Mouse (Mus musculus) forebrain, embryonic 16.5 days (tissue): ENCODE results near the gene Dguok. TPM values are rescaled to one million over a fixed set of nuclear protein-coding genes. Genes with fewer than 3 reads are reported as not detected.

ENCODE experiments used
- ATAC-seq: fragments of 200-750 bp; cut with Nextera tagmentation; 2 replicates; pipeline ENCODE4 v1.8.0; 2017; ENCODE audit warnings: mild to moderate bottlenecking, moderate library complexity
- H3K27ac ChIP-seq: fragments of 300-500 bp; sonication (generic); 2 replicates; pipeline ENCODE4 v1.5.1; 2014; ENCODE audit warnings: low read length, control low read depth
- H3K27me3 ChIP-seq: fragments of 300-500 bp; sonication (generic); replicated peaks from 2 replicates; pipeline ENCODE4 v1.6.1; 2014; ENCODE audit warnings: low read length; ENCODE audit not compliant: control insufficient read depth, insufficient read depth
- H3K36me3 ChIP-seq: fragments of 300-500 bp; sonication (generic); 2 replicates; pipeline ENCODE4 v1.6.1; 2014; ENCODE audit not compliant: control insufficient read depth, insufficient read depth
- H3K4me1 ChIP-seq: fragments of 300-500 bp; sonication (generic); replicated peaks from 2 replicates; pipeline ENCODE4 v1.6.1; 2014; ENCODE audit warnings: low read length; ENCODE audit not compliant: control insufficient read depth, insufficient read depth
- H3K4me2 ChIP-seq: fragments of 300-500 bp; sonication (generic); 2 replicates; pipeline ENCODE4 v1.6.1; 2014; ENCODE audit warnings: mild to moderate bottlenecking, low read length, control low read depth
- H3K4me3 ChIP-seq: fragments of 300-500 bp; sonication (generic); replicated peaks from 2 replicates; pipeline ENCODE4 v1.5.1; 2014; ENCODE audit warnings: mild to moderate bottlenecking, low read length, control low read depth
- H3K9ac ChIP-seq: fragments of 300-500 bp; sonication (generic); replicated peaks from 2 replicates; pipeline ENCODE4 v1.6.1; 2014; ENCODE audit warnings: low read depth, low read length, control low read depth
- H3K9me3 ChIP-seq: fragments of 300-500 bp; sonication (generic); 2 replicates; pipeline ENCODE4 v1.6.1; 2016; ENCODE audit warnings: low read length; ENCODE audit not compliant: control insufficient read depth
- WGBS: fragments of 180-500 bp; shearing (Covaris S2); extraction: QIAGEN DNeasy Blood & Tissue Kit; methylation state at CpG from one replicate; pipeline ENCODE4 v1.1.7; 2014; 5-methylcytosine and 5-hydroxymethylcytosine counted together
- polyA plus RNA-seq: library from polyadenylated mRNA; unstranded; fragments of >200 nt; fragmentation: Nextera tagmentation; extraction: Ambion mirVana; gene quantifications from 2 replicates; pipeline ENCODE4 v1.2.1, GENCODE M21; 2015

Gene Dguok
- polyA plus RNA-seq, 1 experiment from 2014 or later = 73.1 TPM

DNA sequence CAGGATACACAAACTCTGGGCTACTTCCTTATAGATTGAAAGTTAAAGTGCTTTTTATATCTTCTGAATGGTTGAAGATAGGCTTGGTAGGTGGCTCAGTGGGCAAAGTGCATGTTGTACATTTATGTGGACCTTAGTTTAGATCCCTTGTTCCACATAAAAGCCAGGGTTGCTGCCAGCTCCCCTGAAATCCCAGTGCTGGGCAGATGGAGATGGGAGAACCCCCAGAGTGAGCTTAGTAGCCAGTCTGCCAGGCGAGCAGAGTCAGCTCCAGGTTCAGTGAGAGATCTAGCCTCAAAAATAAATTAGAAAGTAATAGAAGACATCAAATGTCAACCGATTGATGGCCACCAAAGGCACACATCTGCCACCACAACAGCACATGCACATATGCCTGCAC, 25.8 kb upstream of the Dguok start:
- Histone ChIP-seq H3K4me2 (no peak overlapping the region), H3K4me1 (no peaks in the 10 kb centered on the region), H3K9me3 (no peaks in the 10 kb centered on the region), H3K27me3 (no peaks in the 10 kb centered on the region), H3K4me3 (no peak overlapping the region), H3K27ac (no peak overlapping the region), H3K36me3 (no peaks in the 10 kb centered on the region), H3K9ac (no peak overlapping the region)
- 74% methylated on average over 2 of the region's 2 CpGs for WGBS
- no peak for ATAC-seq

DNA sequence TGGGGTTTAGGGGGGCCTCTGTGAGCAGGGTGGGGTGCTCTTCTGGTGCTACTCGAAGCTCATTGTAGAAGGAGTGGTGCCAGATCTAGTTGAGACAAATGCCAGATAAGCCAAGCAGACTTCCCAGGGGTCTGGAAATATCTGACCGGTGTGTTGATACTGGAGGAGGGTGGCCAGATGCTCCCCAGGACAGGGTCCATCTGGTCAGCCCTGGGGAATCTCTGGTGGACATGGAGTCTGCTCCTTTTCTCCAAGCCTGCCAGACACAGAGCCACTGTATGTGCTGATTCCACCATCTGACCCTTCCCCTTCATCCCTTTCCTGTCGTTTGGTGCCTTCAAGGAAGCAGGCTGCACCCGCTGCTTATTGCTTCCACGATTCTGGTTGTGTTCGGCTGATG, 16.4 kb upstream of the Dguok start:
- no peaks in the 10 kb centered on the region for H3K27me3 ChIP-seq
- H3K4me3 ChIP-seq = no peak overlapping the region
- no peaks in the 10 kb centered on the region for H3K4me1 ChIP-seq
- no peak overlapping the region for H3K9ac ChIP-seq
- H3K36me3 ChIP-seq = no peaks in the 10 kb centered on the region
- no peaks in the 10 kb centered on the region for H3K9me3 ChIP-seq
- no peak overlapping the region for H3K27ac ChIP-seq
- ATAC-seq = no peak
- WGBS = 88% methylated on average over 6 of the region's 6 CpGs
- no peak overlapping the region for H3K4me2 ChIP-seq

DNA sequence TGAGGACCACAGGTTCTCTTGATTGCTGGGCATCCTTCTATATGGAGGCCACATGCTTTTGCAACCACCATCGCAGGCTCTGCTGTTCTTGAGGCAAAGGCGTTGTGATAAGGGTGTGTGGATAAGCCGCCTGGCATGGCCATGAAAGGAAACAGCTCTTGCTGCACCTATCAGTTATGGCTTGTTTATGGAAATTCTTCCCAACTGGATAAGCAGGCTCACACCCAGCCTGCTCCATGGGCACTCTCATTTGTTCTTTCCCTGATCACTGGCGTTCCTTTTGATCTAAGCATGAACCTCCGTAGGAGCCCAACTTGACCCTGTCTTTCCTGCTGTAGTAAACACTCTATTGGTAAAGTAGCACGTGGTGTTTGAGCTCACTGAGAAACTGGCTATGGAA, 15.0 kb upstream of the Dguok start:
- Histone ChIP-seq H3K4me2 (no peak overlapping the region), H3K27ac (no peak overlapping the region), H3K9me3 (no peaks in the 10 kb centered on the region), H3K36me3 (no peaks in the 10 kb centered on the region), H3K4me1 (no peaks in the 10 kb centered on the region), H3K4me3 (no peak overlapping the region), H3K9ac (no peak overlapping the region), H3K27me3 (no peaks in the 10 kb centered on the region)
- no peak for ATAC-seq
- 80% methylated on average over 6 of the region's 6 CpGs for WGBS

DNA sequence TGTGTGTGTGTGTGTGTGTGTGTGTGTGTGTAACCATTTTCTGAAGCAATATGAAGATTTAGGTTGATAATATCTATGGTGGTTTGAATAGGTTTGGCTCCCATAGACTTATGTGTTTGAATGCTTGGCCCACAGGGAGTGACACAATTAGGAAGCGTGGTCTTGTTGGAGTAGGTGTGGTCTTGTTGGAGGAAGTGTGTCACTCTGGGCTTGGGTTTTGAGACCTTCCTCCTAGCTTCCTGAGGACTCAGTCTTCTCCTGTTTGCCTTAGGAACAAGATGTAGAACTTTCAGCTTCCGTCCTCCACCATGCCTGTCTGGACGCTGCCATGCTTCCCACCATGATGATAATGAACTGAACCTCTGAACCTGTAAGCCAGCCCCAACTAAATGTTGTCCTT, 11.9 kb upstream of the Dguok start:
- Histone ChIP-seq H3K4me1 (no peaks in the 10 kb centered on the region), H3K9ac (no peak overlapping the region), H3K4me3 (no peak overlapping the region), H3K27me3 (no peaks in the 10 kb centered on the region), H3K9me3 (no peaks in the 10 kb centered on the region), H3K4me2 (no peak overlapping the region), H3K36me3 (no peaks in the 10 kb centered on the region), H3K27ac (no peak overlapping the region)
- 92% methylated on average over 3 of the region's 3 CpGs for WGBS
- no peak for ATAC-seq

DNA sequence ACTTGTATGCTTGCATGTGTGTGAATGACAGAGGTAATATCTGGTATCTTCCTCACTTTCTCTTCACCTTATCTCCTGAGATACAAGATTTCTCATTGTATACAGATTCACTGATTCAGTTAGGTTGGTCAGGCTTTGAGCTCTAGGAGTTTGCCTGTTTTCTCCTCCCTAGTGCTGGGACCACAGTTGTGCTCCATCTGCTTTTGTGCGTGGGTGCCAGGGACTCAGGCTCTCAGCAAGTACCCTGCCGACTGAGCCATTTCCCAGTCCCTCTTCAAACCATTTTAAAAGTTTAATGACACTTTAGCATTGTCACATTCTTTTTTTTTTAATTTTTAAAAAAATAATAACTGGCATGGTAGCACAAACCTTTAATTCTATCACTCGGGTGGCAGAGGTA, 8.4 kb upstream of the Dguok start:
- no peak overlapping the region for H3K4me2 ChIP-seq
- no peaks in the 10 kb centered on the region for H3K36me3 ChIP-seq
- H3K27ac ChIP-seq = no peak overlapping the region
- H3K9me3 ChIP-seq = no peaks in the 10 kb centered on the region
- no peak overlapping the region for H3K9ac ChIP-seq
- H3K27me3 ChIP-seq = no peaks in the 10 kb centered on the region
- no peak for ATAC-seq
- H3K4me3 ChIP-seq = no peak overlapping the region
- WGBS = 64% methylated on average over 3 of the region's 3 CpGs
- no peaks in the 10 kb centered on the region for H3K4me1 ChIP-seq

DNA sequence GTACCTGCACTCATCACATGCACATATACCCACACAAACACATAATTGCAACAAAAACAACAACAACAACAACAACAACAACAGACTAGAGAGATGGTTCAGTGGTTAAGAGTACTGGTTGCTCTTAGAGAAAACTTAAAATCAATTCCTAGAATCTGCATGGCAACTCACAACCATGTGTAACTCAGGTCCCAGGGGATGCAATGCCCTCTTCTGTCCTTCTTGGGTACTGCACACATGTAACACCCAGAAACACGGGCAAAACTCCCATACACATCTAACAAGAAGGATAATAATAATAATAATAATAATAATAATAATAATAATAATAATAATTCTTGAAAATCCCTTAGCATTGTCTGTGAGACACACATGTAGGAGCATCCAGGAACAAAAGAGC, 5.7 kb upstream of the Dguok start:
- peak; percentile 54; the same call in 1 of the 2 replicates for ATAC-seq
- no peak overlapping the region for H3K4me3 ChIP-seq
- no peaks in the 10 kb centered on the region for H3K36me3 ChIP-seq
- H3K27ac ChIP-seq = no peak overlapping the region
- no peak overlapping the region for H3K4me2 ChIP-seq
- no peaks in the 10 kb centered on the region for H3K9me3 ChIP-seq
- H3K27me3 ChIP-seq = no peaks in the 10 kb centered on the region
- WGBS = 14% methylated on average over 1 of the region's 1 CpGs
- no peaks in the 10 kb centered on the region; the same call in 1 of the 2 replicates for H3K4me1 ChIP-seq
- no peak overlapping the region for H3K9ac ChIP-seq

DNA sequence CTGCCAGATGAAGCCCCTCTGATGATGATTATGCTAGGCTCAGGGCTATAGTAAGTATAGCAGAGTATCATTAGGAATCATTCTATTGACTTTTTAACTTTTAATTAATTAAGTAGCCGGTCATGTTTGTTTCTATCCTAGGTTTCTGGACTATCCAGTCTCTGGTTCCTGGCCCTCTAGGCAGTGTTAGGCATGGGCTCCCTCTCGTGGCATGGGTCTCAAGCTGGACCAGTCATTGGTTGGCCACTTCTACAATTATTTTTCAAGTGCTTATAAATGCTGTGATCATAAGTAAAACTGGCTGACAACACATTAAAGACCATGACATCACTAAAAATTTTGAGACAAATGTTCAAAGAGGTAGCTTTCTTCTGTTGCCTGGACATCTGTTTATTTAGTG, 3.4 kb upstream of the Dguok start:
- H3K4me3 ChIP-seq = no peak overlapping the region
- H3K4me2 ChIP-seq = no peak overlapping the region
- H3K4me1 ChIP-seq = peaks cover 10% of the 10 kb centered on the region
- no peak overlapping the region for H3K27ac ChIP-seq
- H3K9ac ChIP-seq = no peak overlapping the region
- WGBS = 70% methylated on average over 2 of the region's 2 CpGs
- H3K36me3 ChIP-seq = no peaks in the 10 kb centered on the region
- no peaks in the 10 kb centered on the region for H3K9me3 ChIP-seq
- no peaks in the 10 kb centered on the region for H3K27me3 ChIP-seq
- ATAC-seq = no peak

DNA sequence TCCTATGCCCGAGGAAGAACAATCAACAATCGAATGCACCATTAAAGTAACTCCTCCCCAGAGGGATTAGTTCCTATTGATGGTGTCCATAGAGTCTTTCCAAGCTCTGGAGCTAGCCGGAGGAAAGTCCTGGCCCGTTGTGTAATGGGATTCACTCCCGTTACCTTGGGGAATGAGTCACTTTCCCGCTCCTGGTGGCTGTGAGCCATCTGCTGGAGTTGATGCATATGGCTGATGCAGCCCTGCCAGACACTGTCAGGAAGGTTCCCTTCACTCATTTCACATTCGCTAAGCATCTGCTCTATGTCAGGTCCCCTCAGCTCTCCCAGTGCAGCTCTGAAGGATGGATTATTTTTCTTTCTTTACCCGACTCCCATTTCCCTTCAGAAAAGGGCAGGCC, 2.7 kb upstream of the Dguok start:
- no peak for ATAC-seq
- Histone ChIP-seq H3K36me3 (no peaks in the 10 kb centered on the region), H3K4me3 (no peak overlapping the region), H3K4me2 (no peak overlapping the region), H3K9me3 (no peaks in the 10 kb centered on the region), H3K27me3 (no peaks in the 10 kb centered on the region), H3K4me1 (peaks cover 16% of the 10 kb centered on the region), H3K9ac (no peak overlapping the region), H3K27ac (no peak overlapping the region)
- WGBS = 41% methylated on average over 8 of the region's 8 CpGs

DNA sequence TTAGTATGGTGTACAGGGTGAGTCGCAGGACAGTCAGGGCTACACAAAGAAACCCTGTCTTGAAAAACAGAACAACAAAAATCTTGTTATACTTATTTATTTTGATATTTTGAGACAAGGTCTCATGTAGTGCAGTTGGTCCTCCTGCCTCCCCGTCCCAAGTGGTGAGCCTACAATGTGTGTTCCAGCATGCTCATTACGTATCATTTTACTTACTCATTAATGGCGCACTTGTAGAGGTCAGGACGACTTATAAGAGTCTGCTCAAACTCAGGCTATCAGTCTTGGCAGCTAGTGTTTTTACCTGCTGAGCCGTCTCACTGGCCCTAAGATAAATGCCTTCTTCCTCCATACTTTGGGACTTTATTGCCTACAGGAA, 388 bp upstream of the Dguok start:
- Histone ChIP-seq H3K4me1 (peaks cover 17% of the 10 kb centered on the region), H3K4me2 (peak overlapping the region; percentile 75), H3K27ac (peak overlapping the region; percentile 97), H3K9me3 (no peaks in the 10 kb centered on the region), H3K4me3 (peak overlapping the region; percentile 80), H3K36me3 (no peaks in the 10 kb centered on the region), H3K27me3 (no peaks in the 10 kb centered on the region), H3K9ac (peak overlapping the region; percentile 87)
- WGBS = 32% methylated on average over 6 of the region's 6 CpGs
- peak; percentile 13; the same call in 1 of the 2 replicates for ATAC-seq

DNA sequence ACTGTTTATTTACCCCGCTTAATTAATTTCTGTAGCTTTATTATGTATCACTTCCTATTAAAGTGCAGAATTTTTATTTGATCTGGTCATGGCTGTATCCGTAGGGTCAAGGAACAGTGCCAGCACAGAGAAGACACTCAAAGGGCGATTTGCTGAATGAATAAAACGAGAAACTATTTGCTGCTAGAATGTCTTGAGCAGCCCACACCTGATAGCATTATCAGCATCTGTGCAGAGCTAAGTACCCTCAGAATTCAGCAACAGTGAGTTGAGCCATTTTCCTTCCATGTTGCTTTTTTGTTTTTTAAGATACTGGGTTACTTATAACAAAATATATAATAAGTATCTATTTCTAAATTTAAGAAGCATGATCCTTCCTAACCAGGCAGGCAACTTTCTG, 1.2 kb downstream of the Dguok start:
- ATAC-seq = no peak
- no peaks in the 10 kb centered on the region for H3K27me3 ChIP-seq
- no peak overlapping the region for H3K27ac ChIP-seq
- H3K4me3 ChIP-seq = no peak overlapping the region; the same call in 1 of the 2 replicates
- H3K9me3 ChIP-seq = no peaks in the 10 kb centered on the region
- no peak overlapping the region for H3K9ac ChIP-seq
- H3K4me1 ChIP-seq = peaks cover 17% of the 10 kb centered on the region
- peak overlapping the region; percentile 75 for H3K4me2 ChIP-seq
- 90% methylated on average over 4 of the region's 4 CpGs for WGBS
- no peaks in the 10 kb centered on the region for H3K36me3 ChIP-seq
